12 mouse cellular contexts compared by ENCODE assay signal in the genomic region with DNA sequence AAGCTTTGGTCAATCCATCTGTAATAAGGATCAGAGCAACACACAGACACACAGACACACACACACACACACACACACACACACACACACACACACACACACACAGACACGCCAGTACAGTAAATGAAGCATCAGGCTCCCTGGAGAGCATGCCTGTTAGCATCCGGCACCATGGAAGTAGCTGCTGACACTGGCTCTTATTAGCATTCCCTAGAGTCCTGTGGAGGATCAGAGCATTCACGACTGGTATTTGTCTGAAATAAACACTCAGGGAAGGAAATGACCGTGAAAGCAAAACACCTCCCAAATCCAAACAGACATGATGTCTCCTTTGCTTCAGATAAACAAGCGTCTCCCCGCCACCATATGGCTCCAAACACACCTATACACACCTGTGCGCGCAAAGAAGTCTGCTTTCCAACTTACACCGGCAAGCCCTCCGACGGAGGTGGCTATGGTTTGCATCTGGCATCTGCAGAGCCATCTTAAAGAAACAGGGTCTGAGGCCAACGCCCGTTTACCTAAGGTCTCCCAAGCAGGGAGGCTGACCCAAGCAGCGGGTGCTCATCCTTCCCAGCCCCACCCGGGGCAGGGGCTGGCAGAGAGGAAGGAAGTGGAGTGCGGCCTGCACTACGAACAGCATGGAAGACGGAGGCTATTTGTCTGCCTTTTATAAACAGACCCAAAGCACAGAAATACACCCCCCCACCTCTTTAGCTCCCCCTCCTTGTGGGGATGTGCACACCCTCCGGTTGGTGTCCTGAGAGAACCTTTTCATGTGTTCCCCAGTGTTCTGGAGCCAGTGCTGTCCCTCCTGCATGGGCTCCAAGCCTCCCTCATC. TPM values are rescaled to one million over a fixed set of nuclear protein-coding genes. Genes with fewer than 3 reads are reported as not detected.
DNase-seq lines count a peak whose midpoint lies in the region; ATAC-seq and TF ChIP-seq lines count a peak whose summit lies in the region.
"Had no signal": no experiment of that assay in that cellular context is flagged by ENCODE, and none has a peak within 500 bp of the region (broad histone marks: within the 10 kb centered on the region; RNA-seq: fewer than 3 reads in every experiment).

No protein-coding gene starts in this region.

- H3K4me3 ChIP-seq in heart, adult 2 months, result no peak overlapping the region; the same call in 1 of the 2 replicates
- H3K4me3 ChIP-seq in stomach, embryonic 14.5 days (ENCODE audit: low read depth, low read length), result no peak overlapping the region
- no peak overlapping the region for H3K4me3 ChIP-seq in stomach, postnatal 0 days (ENCODE audit: low read depth, low read length)
- peak overlapping the region; percentile 47 for H3K4me3 ChIP-seq in lung, adult 2 months (replicated peaks; ENCODE audit: extremely low read depth, low read depth, low read length)
- H3K4me3 ChIP-seq in small intestine, adult 2 months (ENCODE audit: low read depth, low read length), result no peak overlapping the region
- H3K4me3 ChIP-seq: erythroblast, embryonic 14.5 days had no signal

- peaks cover 43% of the 10 kb centered on the region for H3K4me1 ChIP-seq in heart, adult 2 months (ENCODE audit: control insufficient read depth, insufficient read depth, low read length)
- H3K4me1 ChIP-seq in stomach, embryonic 14.5 days (ENCODE audit: control insufficient read depth, insufficient read depth, low read length), result peaks cover 43% of the 10 kb centered on the region
- peaks cover 5% of the 10 kb centered on the region for H3K4me1 ChIP-seq in stomach, postnatal 0 days (replicated peaks; ENCODE audit: control insufficient read depth, insufficient read depth)
- peaks cover 38% of the 10 kb centered on the region for H3K4me1 ChIP-seq in lung, adult 2 months (ENCODE audit: control insufficient read depth, insufficient read depth, low read length)
- peaks cover 16% of the 10 kb centered on the region for H3K4me1 ChIP-seq in small intestine, adult 2 months (ENCODE audit: control insufficient read depth, insufficient read depth, insufficient read length, low read length)

- TF ChIP-seq POLR2A in heart, adult 2 months (IDR thresholded peaks at IDR 0.05; ENCODE audit: insufficient read depth, low read depth, low read length), result no peak
- peak; percentile 57; the same call in 1 of the 2 replicates for TF ChIP-seq POLR2A in lung, adult 2 months (IDR thresholded peaks at IDR 0.05; ENCODE audit: borderline replicate concordance, extremely low read depth, low read depth, low read length)
- no peak for TF ChIP-seq POLR2A in small intestine, adult 2 months (IDR thresholded peaks at IDR 0.05; ENCODE audit: low read depth, low read length)

- H3K36me3 ChIP-seq in heart, adult 2 months (ENCODE audit: control insufficient read depth, insufficient read depth, low read length), result peaks cover 3% of the 10 kb centered on the region; the same call in 1 of the 2 replicates
- H3K36me3 ChIP-seq in stomach, embryonic 14.5 days (ENCODE audit: control insufficient read depth, insufficient read depth, low read length), result no peaks in the 10 kb centered on the region
- H3K36me3 ChIP-seq in stomach, postnatal 0 days (ENCODE audit: control insufficient read depth, insufficient read depth, low read length), result no peaks in the 10 kb centered on the region
- no peaks in the 10 kb centered on the region for H3K36me3 ChIP-seq in small intestine, adult 2 months (ENCODE audit: control insufficient read depth, insufficient read depth, low read length)

- no peaks in the 10 kb centered on the region for H3K27me3 ChIP-seq in heart, adult 2 months (ENCODE audit: control insufficient read depth, insufficient read depth, low read length)
- no peaks in the 10 kb centered on the region for H3K27me3 ChIP-seq in stomach, embryonic 14.5 days (ENCODE audit: control insufficient read depth, insufficient read depth, low read length)
- H3K27me3 ChIP-seq in stomach, postnatal 0 days (ENCODE audit: control insufficient read depth, insufficient read depth, low read length), result no peaks in the 10 kb centered on the region
- peaks cover 16% of the 10 kb centered on the region; the same call in 1 of the 2 replicates for H3K27me3 ChIP-seq in small intestine, adult 2 months (ENCODE audit: control insufficient read depth, insufficient read depth, low read length)

- no peaks in the 10 kb centered on the region; the same call in none of the 2 replicates for H3K79me2 ChIP-seq in heart, adult 2 months (replicated peaks; ENCODE audit: control insufficient read depth, insufficient read depth, low read length)

- no peak overlapping the region for H3K4me2 ChIP-seq in stomach, embryonic 14.5 days (replicated peaks; ENCODE audit: low read depth, low read length)
- no peak overlapping the region for H3K4me2 ChIP-seq in stomach, postnatal 0 days (replicated peaks; ENCODE audit: low read depth)
- H3K4me2 ChIP-seq: midbrain, embryonic 11.5 days had no signal

- H3K9ac ChIP-seq in heart, adult 2 months (ENCODE audit: low read depth, low read length), result 0 out of 2 replicates have a peak overlapping the region, but pooled peaks have one; percentile 7
- no peak overlapping the region for H3K9ac ChIP-seq in stomach, embryonic 14.5 days (replicated peaks; ENCODE audit: low read depth, low read length)
- no peak overlapping the region for H3K9ac ChIP-seq in stomach, postnatal 0 days (ENCODE audit: low read length)

- ATAC-seq in stomach, embryonic 14.5 days (ENCODE audit: insufficient number of reproducible peaks, insufficient read depth, low FRiP score, low read depth), result no peak
- ATAC-seq in stomach, postnatal 0 days (ENCODE audit: low FRiP score, low TSS enrichment), result no peak
- ATAC-seq: Patski had no signal

- peak in 1 of 2 experiments; percentile 20 for DNase-seq in heart, adult 2 months
- DNase-seq in heart, adult 8-10 months (ENCODE audit: low spot score), result no peak
- no peak for DNase-seq in stomach, postnatal 0 days (ENCODE audit: low spot score)
- DNase-seq in lung, adult 2 months, result peak; percentile 29
- DNase-seq in thymus, adult 18-20 months, result no peak
- no peak for DNase-seq in layer of hippocampus, postnatal 36 days
- DNase-seq: cerebellum, postnatal 25 days had no signal

- TF ChIP-seq CTCF in heart, adult 2 months (IDR thresholded peaks at IDR 0.05), result no peak
- no peak for TF ChIP-seq CTCF in stomach, postnatal 0 days (IDR thresholded peaks at IDR 0.05; ENCODE audit: low read depth)
- TF ChIP-seq CTCF in lung, adult 2 months (IDR thresholded peaks at IDR 0.05; ENCODE audit: insufficient read depth, low read length), result 0 out of 2 replicates have a peak, but pooled peaks have one; percentile 1
- no peak for TF ChIP-seq CTCF in small intestine, adult 2 months (IDR thresholded peaks at IDR 0.05; ENCODE audit: extremely low read depth, insufficient read length, insufficient replicate concordance, low read depth, low read length)

- H3K27ac ChIP-seq in heart, adult 2 months, result peak overlapping the region; percentile 73
- H3K27ac ChIP-seq in stomach, embryonic 14.5 days (ENCODE audit: low read length), result peak overlapping the region; percentile 52; the same call in 1 of the 2 replicates
- no peak overlapping the region for H3K27ac ChIP-seq in stomach, postnatal 0 days (replicated peaks)
- H3K27ac ChIP-seq in small intestine, adult 2 months (ENCODE audit: insufficient read depth, low read depth, low read length), result peak overlapping the region; percentile 59

- 47% methylated on average over 19 of the region's 19 CpGs for WGBS in heart, adult 2 months
- WGBS in stomach, embryonic 14.5 days, result 34% methylated on average over 19 of the region's 19 CpGs
- WGBS in stomach, postnatal 0 days, result 36% methylated on average over 19 of the region's 19 CpGs
- 39% methylated on average over 19 of the region's 19 CpGs for WGBS in lung, adult 2 months
- WGBS in small intestine, adult 2 months, result 62% methylated on average over 19 of the region's 19 CpGs

- TF ChIP-seq EP300 in heart, adult 2 months (IDR thresholded peaks at IDR 0.05; ENCODE audit: insufficient read depth, low read depth, low read length), result no peak
- TF ChIP-seq EP300 in stomach, postnatal 0 days (optimal IDR thresholded peaks at IDR 0.05), result no peak

- H3K9me3 ChIP-seq in stomach, embryonic 14.5 days (ENCODE audit: control insufficient read depth, low read depth, low read length), result 0 out of 2 replicates have a peak, but pooled peaks cover 3% of the 10 kb centered on the region
- H3K9me3 ChIP-seq in stomach, postnatal 0 days (ENCODE audit: control insufficient read depth, low read length), result no peaks in the 10 kb centered on the region

- intact Hi-C loops in heart, adult 2 months (cut with DNase I), result loop anchor here (5.0 kb wide), 1 partner anchor 33 kb away; no protein-coding TSS in a partner anchor

RNA-seq across cellular contexts. Expression of a gene that starts 3.9 kb away (rescaled TPM):
- total RNA-seq in heart, adult 2 months (2021), result 10 to 100 TPM; 52.3 to 53.2 TPM
- 36.1 and 40.3 TPM in 2 replicates for polyA plus RNA-seq in heart, adult 2 months (2012; rRNA removed)
- 10 to 100 TPM; 40.6 to 54.7 (median 46.2) TPM for total RNA-seq in heart, adult 8-10 months (2022)
- 13.6 and 13.7 TPM in 2 replicates for polyA plus RNA-seq in stomach, embryonic 14.5 days (2014; fragmentation: Nextera tagmentation; extraction: Ambion mirVana)
- polyA plus RNA-seq in stomach, postnatal 0 days (2015; fragmentation: Nextera tagmentation; extraction: Ambion mirVana), result 3.7 and 4.3 TPM in 2 replicates
- polyA plus RNA-seq in lung, adult 2 months (2012; rRNA removed), result 36.9 and 40.9 TPM in 2 replicates
- polyA plus RNA-seq in small intestine, adult 2 months (2012; rRNA removed), result 6.2 and 6.3 TPM in 2 replicates
- 10 to 100 TPM; 32.8 to 38.8 TPM for total RNA-seq in layer of hippocampus, postnatal 36 days (2021)
